Comparison of ENCODE assay signal across 7 mouse cellular contexts in the genomic region with DNA sequence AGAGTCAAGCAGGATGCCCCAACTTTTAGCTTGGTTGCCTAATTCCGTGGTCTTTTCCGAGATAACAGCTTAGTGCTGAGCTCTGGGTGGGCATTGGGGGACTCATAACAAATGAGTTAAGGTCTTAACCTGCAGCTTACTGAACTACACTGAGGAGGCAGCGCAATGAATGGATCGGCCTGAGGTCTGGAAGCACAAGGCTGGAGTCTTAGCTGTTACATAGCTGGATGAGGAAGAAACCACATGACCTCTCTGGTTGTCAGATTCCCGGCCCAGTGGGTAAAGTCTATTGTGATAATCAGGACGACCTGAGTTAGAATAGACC. TPM values are rescaled to one million over a fixed set of nuclear protein-coding genes. Genes with fewer than 3 reads are reported as not detected.
DNase-seq lines count a peak whose midpoint lies in the region; ATAC-seq and TF ChIP-seq lines count a peak whose summit lies in the region.

No protein-coding gene starts in this region.

- ATAC-seq in embryonic facial prominence, embryonic 13.5 days (ENCODE audit: insufficient number of reproducible peaks, insufficient read depth, low FRiP score, low TSS enrichment, low read depth): no peak
- no peak; the same call in 1 of the 2 replicates for ATAC-seq in intestine, embryonic 15.5 days
- peak; percentile 14; the same call in 1 of the 2 replicates for ATAC-seq in neural tube, embryonic 13.5 days (ENCODE audit: low read depth)

- peak overlapping the region; percentile 97 for H3K4me2 ChIP-seq in embryonic facial prominence, embryonic 13.5 days
- peak overlapping the region; percentile 98 for H3K4me2 ChIP-seq in intestine, embryonic 15.5 days (replicated peaks)
- peak overlapping the region; percentile 93 for H3K4me2 ChIP-seq in neural tube, embryonic 13.5 days

- peaks cover 26% of the 10 kb centered on the region for H3K4me1 ChIP-seq in embryonic facial prominence, embryonic 13.5 days
- H3K4me1 ChIP-seq in intestine, embryonic 15.5 days (replicated peaks): peaks cover 26% of the 10 kb centered on the region
- peaks cover 40% of the 10 kb centered on the region for H3K4me1 ChIP-seq in neural tube, embryonic 13.5 days (replicated peaks)

- H3K4me3 ChIP-seq in left cerebral cortex, adult 2 months: peak overlapping the region; percentile 80
- H3K4me3 ChIP-seq in embryonic facial prominence, embryonic 13.5 days: peak overlapping the region; percentile 67
- H3K4me3 ChIP-seq in intestine, embryonic 15.5 days (replicated peaks): peak overlapping the region; percentile 71
- peak overlapping the region; percentile 65 for H3K4me3 ChIP-seq in neural tube, embryonic 13.5 days

- H3K27ac ChIP-seq in left cerebral cortex, adult 2 months: peak overlapping the region; percentile 81
- H3K27ac ChIP-seq in embryonic facial prominence, embryonic 13.5 days: no peak overlapping the region
- H3K27ac ChIP-seq in intestine, embryonic 15.5 days: peak overlapping the region; percentile 88
- H3K27ac ChIP-seq in neural tube, embryonic 13.5 days (replicated peaks): no peak overlapping the region

- intact Hi-C loops in left cerebral cortex, adult 2 months (cut with DNase I): no loop called here

- no peak for DNase-seq in left cerebral cortex, adult 2 months (ENCODE audit: extremely low spot score in 1 of 2, low spot score in 2 of 2)
- no peak for DNase-seq in left cerebral cortex, adult 11 months (ENCODE audit: low spot score)
- no peak for DNase-seq in retina, embryonic 14.5 days (ENCODE audit: low spot score)
- DNase-seq in right cerebral cortex, adult 18-20 months: no peak

- H3K9ac ChIP-seq in embryonic facial prominence, embryonic 13.5 days: peak overlapping the region; percentile 77
- peak overlapping the region; percentile 75; the same call in 1 of the 2 replicates for H3K9ac ChIP-seq in intestine, embryonic 15.5 days
- H3K9ac ChIP-seq in neural tube, embryonic 13.5 days: peak overlapping the region; percentile 80

- no peaks in the 10 kb centered on the region for H3K9me3 ChIP-seq in embryonic facial prominence, embryonic 13.5 days
- H3K9me3 ChIP-seq in intestine, embryonic 15.5 days: no peaks in the 10 kb centered on the region
- H3K9me3 ChIP-seq in neural tube, embryonic 13.5 days: no peaks in the 10 kb centered on the region

- TF ChIP-seq CTCF in left cerebral cortex, adult 2 months (IDR thresholded peaks at IDR 0.05): no peak

- WGBS in embryonic facial prominence, embryonic 13.5 days: 7% methylated on average over 6 of the region's 6 CpGs
- 20% methylated on average over 6 of the region's 6 CpGs for WGBS in intestine, embryonic 15.5 days
- 12% methylated on average over 6 of the region's 6 CpGs for WGBS in neural tube, embryonic 13.5 days

- no peaks in the 10 kb centered on the region for H3K36me3 ChIP-seq in embryonic facial prominence, embryonic 13.5 days
- no peaks in the 10 kb centered on the region for H3K36me3 ChIP-seq in intestine, embryonic 15.5 days
- H3K36me3 ChIP-seq in neural tube, embryonic 13.5 days: no peaks in the 10 kb centered on the region

- peaks cover 38% of the 10 kb centered on the region for H3K27me3 ChIP-seq in embryonic facial prominence, embryonic 13.5 days
- no peaks in the 10 kb centered on the region for H3K27me3 ChIP-seq in intestine, embryonic 15.5 days (replicated peaks)
- H3K27me3 ChIP-seq in neural tube, embryonic 13.5 days: peaks cover 38% of the 10 kb centered on the region

RNA-seq across cellular contexts. Expression of a gene that starts 0.3 kb away (rescaled TPM):
- under 1 TPM; 0.32 to 0.51 TPM for total RNA-seq in left cerebral cortex, adult 2 months (2021)
- 0.35 TPM in 1 of 2 replicates, not detected in the other for polyA plus RNA-seq in embryonic facial prominence, embryonic 13.5 days (2015; fragmentation: Nextera tagmentation; extraction: Ambion mirVana)
- 0.43 and 0.50 TPM in 2 replicates for polyA plus RNA-seq in intestine, embryonic 15.5 days (2015; fragmentation: Nextera tagmentation; extraction: Ambion mirVana)
- polyA plus RNA-seq in neural tube, embryonic 13.5 days (2015; fragmentation: Nextera tagmentation; extraction: Ambion mirVana): 0.43 TPM in 1 of 2 replicates, not detected in the other

RNA-seq across cellular contexts. Expression of a gene that starts 7.8 kb away (rescaled TPM):
- 10 to 100 TPM; 82.0 to 88.2 TPM for total RNA-seq in left cerebral cortex, adult 2 months (2021)
- 132 and 164 TPM in 2 replicates for polyA plus RNA-seq in embryonic facial prominence, embryonic 13.5 days (2015; fragmentation: Nextera tagmentation; extraction: Ambion mirVana)
- polyA plus RNA-seq in intestine, embryonic 15.5 days (2015; fragmentation: Nextera tagmentation; extraction: Ambion mirVana): 114 and 115 TPM in 2 replicates
- polyA plus RNA-seq in neural tube, embryonic 13.5 days (2015; fragmentation: Nextera tagmentation; extraction: Ambion mirVana): 70.9 and 77.6 TPM in 2 replicates

RNA-seq across cellular contexts. Expression of a gene that starts 38.4 kb away (rescaled TPM):
- total RNA-seq in left cerebral cortex, adult 2 months (2021): 1 to 10 TPM; 5.7 to 6.0 TPM
- polyA plus RNA-seq in embryonic facial prominence, embryonic 13.5 days (2015; fragmentation: Nextera tagmentation; extraction: Ambion mirVana): 0.52 and 0.56 TPM in 2 replicates
- polyA plus RNA-seq in intestine, embryonic 15.5 days (2015; fragmentation: Nextera tagmentation; extraction: Ambion mirVana): 0.11 and 0.28 TPM in 2 replicates
- polyA plus RNA-seq in neural tube, embryonic 13.5 days (2015; fragmentation: Nextera tagmentation; extraction: Ambion mirVana): 0.75 and 1.4 TPM in 2 replicates

Comparison
In these comparisons a context has a peak if more than half of its experiments do, and no peak if none do; other contexts are left out.
1. H3K27ac ChIP-seq: peak in left cerebral cortex, adult 2 months (single experiment) and intestine, embryonic 15.5 days (single experiment); none in embryonic facial prominence, embryonic 13.5 days (single experiment) and neural tube, embryonic 13.5 days (single experiment).
2. Peak in every context shown above with its lines, with median percentiles within 50 percentile points of each other: H3K4me3 ChIP-seq, H3K4me2 ChIP-seq and H3K9ac ChIP-seq.